Mouse (Mus musculus) gastrocnemius, postnatal 10 days (tissue): ENCODE measurements at regions not wholly inside any gene's neighbourhood (a gene's known extent, or its start where the extent isn't known, plus 50 kb on each side); places are given as distances from the start of the nearest gene placed in this dataset.
A peak's percentile ranks its signal among the peaks of the same experiment; 100 is the strongest.

Source experiments
- DNase-seq: peaks from one replicate; pipeline ENCODE4 v3.0.0; 2021; ENCODE audit warnings: mixed read lengths

DNA sequence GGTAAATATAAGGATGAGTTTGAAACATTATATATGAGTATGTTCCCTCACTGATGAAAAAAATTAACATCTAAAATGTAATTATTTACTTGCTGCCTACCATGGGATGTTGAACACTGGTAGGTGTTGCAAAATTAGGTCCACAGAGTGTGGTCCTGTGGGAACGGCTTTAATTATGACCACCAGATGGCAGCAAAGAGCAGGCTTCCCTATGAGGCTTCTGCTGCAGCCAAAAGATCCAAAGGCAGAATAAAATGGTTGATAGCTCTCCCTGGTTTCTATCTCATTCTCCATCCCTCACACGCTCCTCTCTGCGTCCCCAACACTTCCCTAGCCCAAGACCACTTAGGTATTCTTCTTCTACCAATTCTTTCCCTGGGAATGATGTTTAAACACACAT, 54.6 kb upstream of the Cit start:
- peak; percentile 56 for DNase-seq
